Mouse (Mus musculus) hindbrain, postnatal 0 days (tissue): ENCODE measurements around the gene Stard5. TPM values are rescaled to one million over a fixed set of nuclear protein-coding genes. Genes with fewer than 3 reads are reported as not detected.

Experiments used
- ATAC-seq: fragments of 200-750 bp; cut with Nextera tagmentation; 2 replicates; pipeline ENCODE4 v1.8.0; 2017; ENCODE audit warnings: mild to moderate bottlenecking, moderate TSS enrichment, moderate library complexity
- DNase-seq: peaks from one replicate; pipeline ENCODE4 v3.0.0-alpha.2; 2015; ENCODE audit warnings: low spot score
- H3K27ac ChIP-seq: fragments of 300-500 bp; sonication (generic); 2 replicates; pipeline ENCODE4 v1.5.1; 2014; ENCODE audit warnings: mild to moderate bottlenecking
- H3K27me3 ChIP-seq: fragments of 300-500 bp; sonication (generic); 2 replicates; pipeline ENCODE4 v1.6.1; 2014; ENCODE audit warnings: low read length, mixed read lengths; ENCODE audit not compliant: insufficient read depth
- H3K36me3 ChIP-seq: fragments of 300-500 bp; sonication (generic); 2 replicates; pipeline ENCODE4 v1.6.1; 2014; ENCODE audit warnings: low read length, mixed read lengths; ENCODE audit not compliant: insufficient read depth
- H3K4me1 ChIP-seq: fragments of 300-500 bp; sonication (generic); 2 replicates; pipeline ENCODE4 v1.6.1; 2014; ENCODE audit warnings: antibody characterized with exemption, low read length, mixed read lengths; ENCODE audit not compliant: insufficient read depth
- H3K4me2 ChIP-seq: fragments of 300-500 bp; sonication (generic); 2 replicates; pipeline ENCODE4 v1.6.1; 2014; ENCODE audit warnings: low read depth, mild to moderate bottlenecking, low read length, moderate library complexity, mixed read lengths
- H3K4me3 ChIP-seq: fragments of 300-500 bp; sonication (generic); 2 replicates; pipeline ENCODE4 v1.5.1; 2014; ENCODE audit warnings: low read length
- H3K9ac ChIP-seq: fragments of 300-500 bp; sonication (generic); replicated peaks from 2 replicates; pipeline ENCODE4 v1.6.1; 2014; ENCODE audit warnings: mild to moderate bottlenecking, low read length, moderate library complexity, mixed read lengths
- H3K9me3 ChIP-seq: fragments of 300-500 bp; sonication (generic); 2 replicates; pipeline ENCODE4 v1.6.1; 2016; ENCODE audit warnings: low read length, mixed read lengths
- CTCF ChIP-seq: IDR thresholded peaks from 2 replicates; pipeline ENCODE4 v1.5.1; 2016; ENCODE audit warnings: antibody characterized with exemption, control low read depth, low read depth
- WGBS: fragments of 180-500 bp; shearing (Covaris S2); extraction: QIAGEN DNeasy Blood & Tissue Kit; methylation state at CpG from one replicate; pipeline ENCODE4 v1.1.7; 2014; 5-methylcytosine and 5-hydroxymethylcytosine counted together
- polyA plus RNA-seq: library from polyadenylated mRNA; unstranded; fragments of >200 nt; fragmentation: Nextera tagmentation; extraction: Ambion mirVana; gene quantifications from 2 replicates; pipeline ENCODE4 v1.2.1, GENCODE M21; 2015
- total RNA-seq: library from RNA; depleted of rRNA; stranded (reverse); fragments of >200 nt; gene quantifications from 2 replicates; pipeline ENCODE4 v1.2.3, GENCODE M21; 2014

Stard5 gene
- total and polyA plus RNA-seq, 2 experiments from 2014 or later: 6.6 to 7.5 TPM

- Histone ChIP-seq H3K4me3 (no peak overlapping the region), H3K4me1 (no peaks in the 10 kb centered on the region), H3K36me3 (no peaks in the 10 kb centered on the region), H3K27me3 (no peaks in the 10 kb centered on the region), H3K9ac (no peak overlapping the region), H3K27ac (no peak overlapping the region), H3K4me2 (no peak overlapping the region), H3K9me3 (no peaks in the 10 kb centered on the region)
- WGBS: 94% methylated on average over 1 of the region's 1 CpGs
- no peak for TF ChIP-seq CTCF
- no peak for DNase-seq
- no peak for ATAC-seq
These were observed 13.1 kb upstream of the Stard5 start for GRCm38 (mm10) chr7:83618709-83619108.

- no peaks in the 10 kb centered on the region for H3K4me1 ChIP-seq
- WGBS: 93% methylated on average over 6 of the region's 6 CpGs
- ATAC-seq: no peak
- no peak overlapping the region for H3K4me2 ChIP-seq
- TF ChIP-seq CTCF: no peak
- H3K27ac ChIP-seq: no peak overlapping the region
- no peak overlapping the region for H3K4me3 ChIP-seq
- no peaks in the 10 kb centered on the region for H3K27me3 ChIP-seq
- H3K9ac ChIP-seq: no peak overlapping the region
- no peaks in the 10 kb centered on the region for H3K9me3 ChIP-seq
- DNase-seq: no peak
- no peaks in the 10 kb centered on the region for H3K36me3 ChIP-seq
These were observed 9.2 kb upstream of the Stard5 start for GRCm38 (mm10) chr7:83622582-83622981.

- 85% methylated on average over 1 of the region's 1 CpGs for WGBS
- Histone ChIP-seq H3K9me3 (no peaks in the 10 kb centered on the region), H3K9ac (no peak overlapping the region), H3K4me1 (no peaks in the 10 kb centered on the region), H3K36me3 (no peaks in the 10 kb centered on the region), H3K4me2 (no peak overlapping the region), H3K27ac (no peak overlapping the region), H3K4me3 (no peak overlapping the region), H3K27me3 (no peaks in the 10 kb centered on the region)
- no peak for TF ChIP-seq CTCF
- ATAC-seq: no peak
- no peak for DNase-seq
These were observed 7.7 kb upstream of the Stard5 start for GRCm38 (mm10) chr7:83624065-83624464.

GRCm38 (mm10) chr7:83626557-83627257 lies 5.1 kb upstream of the Stard5 start:
- Histone ChIP-seq H3K4me3 (no peak overlapping the region), H3K4me1 (peaks cover 15% of the 10 kb centered on the region; the same call in 1 of the 2 replicates), H3K9ac (no peak overlapping the region), H3K36me3 (no peaks in the 10 kb centered on the region), H3K27me3 (no peaks in the 10 kb centered on the region), H3K9me3 (no peaks in the 10 kb centered on the region), H3K4me2 (no peak overlapping the region), H3K27ac (no peak overlapping the region)
- ATAC-seq: no peak
- DNase-seq: no peak
- no peak for TF ChIP-seq CTCF
- 89% methylated on average over 8 of the region's 8 CpGs for WGBS

GRCm38 (mm10) chr7:83627369-83627768 lies 4.4 kb upstream of the Stard5 start:
- ATAC-seq (no peak), DNase-seq (no peak)
- peaks cover 15% of the 10 kb centered on the region; the same call in 1 of the 2 replicates for H3K4me1 ChIP-seq
- no peaks in the 10 kb centered on the region for H3K27me3 ChIP-seq
- 90% methylated on average over 4 of the region's 4 CpGs for WGBS
- no peak overlapping the region for H3K9ac ChIP-seq
- no peak overlapping the region for H3K27ac ChIP-seq
- H3K9me3 ChIP-seq: no peaks in the 10 kb centered on the region
- H3K4me3 ChIP-seq: no peak overlapping the region
- no peak overlapping the region for H3K4me2 ChIP-seq
- TF ChIP-seq CTCF: no peak
- H3K36me3 ChIP-seq: no peaks in the 10 kb centered on the region

- H3K9ac ChIP-seq: peak overlapping the region; percentile 62
- H3K4me2 ChIP-seq: peak overlapping the region; percentile 85
- TF ChIP-seq CTCF: peak; percentile 31
- 11% methylated on average over 11 of the region's 11 CpGs for WGBS
- H3K27me3 ChIP-seq: no peaks in the 10 kb centered on the region
- peaks cover 15% of the 10 kb centered on the region; the same call in 1 of the 2 replicates for H3K4me1 ChIP-seq
- H3K9me3 ChIP-seq: no peaks in the 10 kb centered on the region
- peak; percentile 76 for ATAC-seq
- H3K4me3 ChIP-seq: peak overlapping the region; percentile 70
- H3K27ac ChIP-seq: peak overlapping the region; percentile 66; the same call in 1 of the 2 replicates
- DNase-seq: peak; percentile 54
- H3K36me3 ChIP-seq: no peaks in the 10 kb centered on the region
These were observed 509 bp upstream of the Stard5 start for GRCm38 (mm10) chr7:83631073-83631827.

GRCm38 (mm10) chr7:83632682-83633120 lies 942 bp downstream of the Stard5 start:
- no peaks in the 10 kb centered on the region for H3K36me3 ChIP-seq
- H3K27ac ChIP-seq: no peak overlapping the region
- DNase-seq: no peak
- WGBS: 58% methylated on average over 6 of the region's 6 CpGs
- no peaks in the 10 kb centered on the region for H3K9me3 ChIP-seq
- H3K9ac ChIP-seq: no peak overlapping the region
- TF ChIP-seq CTCF: no peak
- ATAC-seq: no peak
- peaks cover 15% of the 10 kb centered on the region; the same call in 1 of the 2 replicates for H3K4me1 ChIP-seq
- peak overlapping the region; percentile 85 for H3K4me2 ChIP-seq
- H3K27me3 ChIP-seq: no peaks in the 10 kb centered on the region
- H3K4me3 ChIP-seq: peak overlapping the region; percentile 70
